Mouse (Mus musculus): ENCODE measurements around the gene Ofcc1. TPM values are rescaled to one million over a fixed set of nuclear protein-coding genes. Genes with fewer than 3 reads are reported as not detected.

Ofcc1 gene
- polyA plus RNA-seq, 1 experiment from 2014 or later: 0.03 TPM

DNA sequence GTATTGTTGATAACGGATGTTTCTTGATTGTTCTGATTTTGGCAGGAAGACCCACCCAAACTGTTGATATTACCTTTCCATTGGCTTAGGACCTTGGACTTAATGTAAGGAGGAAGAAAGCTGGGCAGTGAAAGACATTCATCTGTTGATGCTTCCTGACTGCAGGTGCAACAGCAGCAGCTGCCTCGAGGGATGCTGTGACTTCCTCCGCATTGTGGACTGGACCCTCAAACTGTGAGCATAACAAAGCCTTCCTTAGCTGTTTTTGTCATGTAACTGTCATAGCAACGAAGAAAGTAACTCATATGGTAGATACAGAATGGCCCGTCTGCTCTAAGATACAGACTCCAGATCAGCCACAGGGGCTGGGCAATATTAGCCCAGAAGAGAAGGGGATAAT lies 102.5 kb downstream of the Ofcc1 start:
- DNase-seq (ENCODE audit: low read depth, low spot score) (no peak), ATAC-seq (no peak)
- ChIA-PET POLR2A (no interaction called here), CTCF (interaction anchor here (0.9 kb wide), 1 partner anchor 8 kb away, joined by 3 read pairs; no protein-coding TSS in a partner anchor)
- no peaks in the 10 kb centered on the region for H3K27me3 ChIP-seq
- in situ Hi-C loops (cut with MboI; ENCODE audit: low pct_unique_long_range_greater_than_20kb): no loop called here
- no peak for TF ChIP-seq CTCF (IDR thresholded peaks at IDR 0.05)

DNA sequence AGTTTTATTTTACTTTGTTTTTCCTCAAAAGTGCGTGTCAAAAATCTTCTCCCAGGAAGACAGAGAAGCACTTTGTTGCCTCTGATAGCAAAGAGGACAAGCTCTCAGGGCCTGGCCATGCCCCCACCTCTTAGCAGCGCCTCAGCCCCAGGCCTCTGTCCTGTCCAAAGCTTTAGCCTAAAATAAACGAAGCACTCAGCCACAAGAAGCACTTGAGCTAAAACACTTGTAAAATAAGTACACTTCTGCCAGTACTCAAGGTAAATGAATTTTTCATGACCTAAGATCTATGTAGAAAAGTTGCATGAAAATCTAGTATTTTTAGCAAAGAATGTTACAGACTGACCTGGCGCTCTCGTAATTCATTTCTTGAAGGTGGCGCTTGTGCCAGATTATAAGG lies 117.4 kb downstream of the Ofcc1 start:
- no peak for TF ChIP-seq CTCF (IDR thresholded peaks at IDR 0.05)
- CTCF ChIA-PET: no interaction called here
- ATAC-seq (no peak), DNase-seq (ENCODE audit: low read depth, low spot score) (no peak)
- H3K27me3 ChIP-seq: no peaks in the 10 kb centered on the region
- in situ Hi-C loops (cut with MboI; ENCODE audit: low pct_unique_long_range_greater_than_20kb): no loop called here
- POLR2A ChIA-PET: no interaction called here

GRCm38 (mm10) chr13:40236356-40236755 lies 124.9 kb downstream of the Ofcc1 start:
- DNase-seq (ENCODE audit: low read depth, low spot score): no peak
- in situ Hi-C loops (cut with MboI; ENCODE audit: low pct_unique_long_range_greater_than_20kb): no loop called here
- no peak for ATAC-seq
- TF ChIP-seq CTCF (IDR thresholded peaks at IDR 0.05): no peak
- CTCF ChIA-PET: interaction anchor here (0.8 kb wide), 1 partner anchor 23 kb away, joined by 3 read pairs; no protein-coding TSS in a partner anchor
- no peaks in the 10 kb centered on the region for H3K27me3 ChIP-seq
- POLR2A ChIA-PET: no interaction called here

DNA sequence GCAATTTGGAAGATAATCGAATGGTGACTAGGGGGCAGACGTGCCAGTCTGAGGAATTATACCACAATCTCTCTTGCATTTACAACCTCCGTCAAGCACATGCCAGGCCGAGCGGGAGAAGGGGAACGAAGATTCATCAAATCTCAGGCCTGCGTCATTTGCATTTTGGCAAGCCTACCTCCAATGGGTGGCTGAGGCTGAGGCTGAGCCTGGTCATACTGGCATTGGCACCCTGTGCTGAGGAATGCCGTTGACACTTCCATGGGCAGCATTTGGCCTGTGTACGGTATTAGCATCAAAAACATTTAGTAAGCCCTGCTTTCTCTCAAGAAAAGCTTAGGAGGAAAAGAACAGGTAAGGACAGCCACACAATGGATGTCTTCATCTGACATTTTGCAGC lies 152.9 kb downstream of the Ofcc1 start:
- POLR2A ChIA-PET: no interaction called here
- in situ Hi-C loops (cut with MboI; ENCODE audit: low pct_unique_long_range_greater_than_20kb): no loop called here
- DNase-seq (ENCODE audit: low read depth, low spot score) (no peak), ATAC-seq (no peak)
- CTCF ChIA-PET: no interaction called here
- H3K27me3 ChIP-seq: no peaks in the 10 kb centered on the region
- no peak for TF ChIP-seq CTCF (IDR thresholded peaks at IDR 0.05)

DNA sequence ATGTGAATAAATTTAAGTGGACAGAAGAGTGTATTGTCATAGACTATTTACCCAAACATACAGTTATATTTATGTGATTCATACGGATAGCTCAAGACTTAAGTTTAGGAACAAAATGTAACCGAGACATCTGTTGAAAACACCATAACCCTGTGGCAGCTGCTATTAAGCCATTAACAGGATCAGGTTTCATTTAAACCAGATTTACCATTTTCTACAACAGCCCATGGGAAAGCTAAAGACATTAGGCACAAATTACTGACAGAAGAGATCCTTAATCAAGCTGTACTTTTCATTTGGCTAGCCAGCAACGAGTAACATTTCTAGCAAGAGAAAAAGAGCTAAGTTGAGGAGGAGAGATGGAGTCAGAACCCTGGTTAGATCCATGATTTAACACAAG lies 179.5 kb downstream of the Ofcc1 start:
- in situ Hi-C loops (cut with MboI; ENCODE audit: low pct_unique_long_range_greater_than_20kb): no loop called here
- ChIA-PET CTCF (interaction anchor here (0.9 to 1.0 kb wide), 2 partner anchors 13 to 33 kb away, joined by 3 read pairs; no protein-coding TSS in a partner anchor), POLR2A (interaction anchor here (0.5 kb wide), 1 partner anchor 310 kb away, joined by 3 read pairs; no protein-coding TSS in a partner anchor)
- ATAC-seq: no peak
- DNase-seq (ENCODE audit: low read depth, low spot score): no peak
- TF ChIP-seq CTCF (IDR thresholded peaks at IDR 0.05): no peak
- no peaks in the 10 kb centered on the region for H3K27me3 ChIP-seq

- CTCF ChIA-PET: no interaction called here
- DNase-seq (ENCODE audit: low read depth, low spot score) (no peak), ATAC-seq (no peak)
- H3K27me3 ChIP-seq: no peaks in the 10 kb centered on the region
- POLR2A ChIA-PET: interaction anchor here (0.7 kb wide), 1 partner anchor 64 kb away, joined by 4 read pairs; no protein-coding TSS in a partner anchor
- TF ChIP-seq CTCF (IDR thresholded peaks at IDR 0.05): no peak
- in situ Hi-C loops (cut with MboI; ENCODE audit: low pct_unique_long_range_greater_than_20kb): no loop called here
These were observed 189.5 kb downstream of the Ofcc1 start for GRCm38 (mm10) chr13:40171775-40172174.

DNA sequence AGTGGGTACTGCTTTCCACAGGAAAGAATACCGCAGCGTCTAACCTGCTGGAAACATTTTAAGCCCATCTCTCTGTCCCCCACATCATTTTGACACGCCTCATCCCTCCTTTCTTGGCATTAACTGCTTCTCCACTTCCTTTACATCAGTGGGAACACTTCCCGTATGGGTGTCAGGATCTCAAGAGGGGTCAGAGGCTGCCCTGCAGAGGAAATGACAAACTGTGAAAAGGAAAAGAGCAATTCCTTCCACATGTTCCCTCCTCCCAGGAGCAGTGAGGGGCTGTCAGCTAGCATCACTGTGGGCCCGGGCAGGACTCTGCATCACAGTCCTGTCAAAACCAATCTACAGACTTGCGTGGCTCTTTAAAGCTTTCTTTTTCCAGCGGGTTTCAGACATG lies 193.4 kb downstream of the Ofcc1 start:
- no peaks in the 10 kb centered on the region for H3K27me3 ChIP-seq
- TF ChIP-seq CTCF (IDR thresholded peaks at IDR 0.05): no peak
- CTCF ChIA-PET: no interaction called here
- POLR2A ChIA-PET: no interaction called here
- DNase-seq (ENCODE audit: low read depth, low spot score): no peak
- in situ Hi-C loops (cut with MboI; ENCODE audit: low pct_unique_long_range_greater_than_20kb): no loop called here
- ATAC-seq: no peak

- TF ChIP-seq CTCF (IDR thresholded peaks at IDR 0.05): no peak
- ChIA-PET CTCF (interaction anchor here (1.0 kb wide), 1 partner anchor 22 kb away, joined by 3 read pairs; no protein-coding TSS in a partner anchor), POLR2A (no interaction called here)
- no peak for ATAC-seq
- DNase-seq (ENCODE audit: low read depth, low spot score): no peak
- in situ Hi-C loops (cut with MboI; ENCODE audit: low pct_unique_long_range_greater_than_20kb): no loop called here
- H3K27me3 ChIP-seq: peaks cover 6% of the 10 kb centered on the region
These were observed 205.8 kb downstream of the Ofcc1 start for GRCm38 (mm10) chr13:40155466-40155865.

GRCm38 (mm10) chr13:40139906-40140305 lies 221.3 kb downstream of the Ofcc1 start:
- ChIA-PET POLR2A (interaction anchor here (1.0 kb wide), 1 partner anchor 590 kb away, joined by 5 read pairs; no protein-coding TSS in a partner anchor), CTCF (interaction anchor here (1.1 to 1.6 kb wide), 2 partner anchors 9 to 29 kb away, joined by 3 to 4 read pairs; no protein-coding TSS in a partner anchor)
- in situ Hi-C loops (cut with MboI; ENCODE audit: low pct_unique_long_range_greater_than_20kb): no loop called here
- H3K27me3 ChIP-seq: peaks cover 3% of the 10 kb centered on the region
- no peak for TF ChIP-seq CTCF (IDR thresholded peaks at IDR 0.05)
- ATAC-seq: no peak
- no peak for DNase-seq (ENCODE audit: low read depth, low spot score)

GRCm38 (mm10) chr13:40136096-40136495 lies 225.2 kb downstream of the Ofcc1 start:
- in situ Hi-C loops (cut with MboI; ENCODE audit: low pct_unique_long_range_greater_than_20kb): no loop called here
- POLR2A ChIA-PET: no interaction called here
- no peak for ATAC-seq
- no peak for TF ChIP-seq CTCF (IDR thresholded peaks at IDR 0.05)
- DNase-seq (ENCODE audit: low read depth, low spot score): no peak
- H3K27me3 ChIP-seq: no peaks in the 10 kb centered on the region
- CTCF ChIA-PET: no interaction called here

- H3K27me3 ChIP-seq: no peaks in the 10 kb centered on the region
- TF ChIP-seq CTCF (IDR thresholded peaks at IDR 0.05): no peak
- POLR2A ChIA-PET: no interaction called here
- in situ Hi-C loops (cut with MboI; ENCODE audit: low pct_unique_long_range_greater_than_20kb): no loop called here
- DNase-seq (ENCODE audit: low read depth, low spot score) (no peak), ATAC-seq (no peak)
- CTCF ChIA-PET: no interaction called here
These were observed 225.6 kb downstream of the Ofcc1 start for GRCm38 (mm10) chr13:40135670-40136069.

DNA sequence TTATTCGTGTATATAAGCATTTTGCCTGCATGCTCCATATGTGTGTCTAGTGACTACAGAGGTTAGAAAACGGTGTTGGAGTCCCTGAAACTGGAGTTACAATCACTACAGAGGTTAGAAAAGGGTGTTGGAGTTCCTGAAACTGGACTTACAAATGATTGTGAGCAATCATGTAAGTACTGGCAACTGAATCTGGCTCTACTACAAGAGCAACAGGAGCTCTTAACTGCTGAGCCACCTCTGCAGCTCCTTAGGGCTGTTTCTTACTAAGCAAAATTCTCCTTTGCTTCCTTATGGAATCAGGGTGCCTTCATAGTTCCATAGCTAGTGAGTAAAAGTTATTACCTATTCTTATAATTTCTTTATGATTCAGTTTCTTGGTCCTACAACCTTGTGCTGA lies 237.4 kb downstream of the Ofcc1 start:
- ChIA-PET CTCF (no interaction called here), POLR2A (no interaction called here)
- H3K27me3 ChIP-seq: no peaks in the 10 kb centered on the region
- TF ChIP-seq CTCF (IDR thresholded peaks at IDR 0.05): no peak
- in situ Hi-C loops (cut with MboI; ENCODE audit: low pct_unique_long_range_greater_than_20kb): no loop called here
- no peak for ATAC-seq
- DNase-seq (ENCODE audit: low read depth, low spot score): no peak

All from Patski (cell line).